Mouse (Mus musculus): Measurements from ENCODE around the gene Exosc5.

DNA sequence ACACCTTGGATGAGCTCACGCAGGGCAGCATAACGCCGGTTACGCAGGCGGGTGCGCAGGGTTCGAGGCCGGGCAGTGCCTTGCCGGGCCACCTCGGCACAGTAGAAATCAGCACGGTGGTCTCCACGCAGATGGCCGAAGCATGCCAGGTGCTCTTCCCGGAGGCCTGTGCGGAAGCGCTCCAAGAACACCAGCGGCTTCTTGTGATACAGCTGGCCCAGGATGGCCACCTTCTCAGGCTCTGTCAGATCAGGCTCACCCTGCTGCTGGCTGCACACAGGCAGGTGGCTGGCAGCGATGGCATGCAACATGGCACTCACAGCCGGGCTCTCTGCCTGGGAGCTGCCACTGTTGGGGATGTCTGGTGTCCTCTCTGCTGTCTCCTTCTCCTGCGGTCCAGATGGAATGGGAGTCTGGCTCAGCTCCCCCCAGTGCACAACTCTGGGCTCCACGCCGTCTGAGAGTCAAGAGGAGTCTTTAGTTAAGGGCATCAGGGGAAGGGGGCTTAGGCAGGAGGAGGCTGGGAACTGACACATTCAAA lies 56.8 kb downstream of the Exosc5 start:
- TF ChIP-seq SMC3 (IDR thresholded peaks at IDR 0.05; ENCODE audit: low read depth, low read length) (no peak), POLR2A (IDR thresholded peaks at IDR 0.05; ENCODE audit: low read depth, low read length) (no peak), TCF12 (IDR thresholded peaks at IDR 0.05; ENCODE audit: low read depth, low read length) (no peak), CTCF (conservative IDR thresholded peaks at IDR 0.05 in 1 of 2, IDR thresholded peaks at IDR 0.05 in 1 of 2; ENCODE audit: low read depth in 2 of 2, low read length in 2 of 2) (no peak), ZC3H11A (IDR thresholded peaks at IDR 0.05; ENCODE audit: low read depth, low read length) (no peak)
